Comparison of ENCODE assay signal across 16 mouse cellular contexts in the genomic region with DNA sequence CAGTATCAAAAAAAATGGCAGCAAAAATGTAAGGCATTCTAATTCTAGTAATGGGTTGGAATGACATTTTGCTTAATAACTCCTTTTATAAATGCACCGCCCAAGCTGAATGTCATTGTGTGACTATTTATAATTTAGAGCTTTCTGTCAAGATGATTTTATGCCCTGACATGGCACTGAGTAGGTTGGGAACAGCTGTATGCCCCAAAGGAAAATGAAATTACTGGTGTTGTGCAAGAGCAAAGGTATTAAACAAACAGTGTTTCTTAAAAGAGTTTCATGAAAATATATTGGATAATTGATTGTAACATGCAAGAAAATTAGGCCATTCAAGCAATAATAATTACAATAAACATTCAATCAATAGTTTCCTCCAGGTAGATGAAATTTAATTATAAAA.
"Had no signal": no experiment of that assay in that cellular context is flagged by ENCODE, and none has a peak within 500 bp of the region (broad histone marks: within the 10 kb centered on the region; RNA-seq: fewer than 3 reads in every experiment).

No protein-coding gene starts in this region.

- H3K27ac ChIP-seq: limb, embryonic 13.5 days; liver, embryonic 13.5 days; macrophage; stomach, postnatal 0 days had no signal

- ATAC-seq: intestine, embryonic 16.5 days; lung, postnatal 0 days; midbrain, embryonic 16.5 days had no signal

- H3K4me3 ChIP-seq: limb, embryonic 13.5 days; liver, embryonic 13.5 days had no signal

- H3K4me2 ChIP-seq: limb, embryonic 13.5 days; liver, embryonic 13.5 days; lung, embryonic 14.5 days had no signal

- H3K9ac ChIP-seq: limb, embryonic 13.5 days; liver, embryonic 13.5 days; lung, embryonic 14.5 days had no signal

- H3K9me3 ChIP-seq: limb, embryonic 13.5 days; liver, embryonic 13.5 days had no signal

- H3K36me3 ChIP-seq: limb, embryonic 13.5 days; liver, embryonic 13.5 days had no signal

- DNase-seq: kidney, adult 18-20 months; kidney, adult 9 months; kidney, postnatal 14 days; kidney, postnatal 4 days; left cerebral cortex, postnatal 4 days; liver, embryonic 13.5 days; lung, embryonic 14.5 days; right cerebral cortex, postnatal 4 days; thymus, adult 2 months; thymus, postnatal 14 days had no signal

- H3K27me3 ChIP-seq: limb, embryonic 13.5 days; liver, embryonic 13.5 days had no signal
